Mouse (Mus musculus) ES-Bruce4 (cell line): Measurements from ENCODE around the gene Col6a1.

ENCODE experiments used
- CTCF ChIP-seq: IDR thresholded peaks from one replicate; pipeline ENCODE4 v1.8.1; 2011; ENCODE audit warnings: low read depth, low read length
- EP300 ChIP-seq: IDR thresholded peaks from 2 replicates; pipeline ENCODE4 v1.6.1; 2011; ENCODE audit warnings: low read depth, low read length; ENCODE audit not compliant: insufficient read depth
- POLR2A ChIP-seq: IDR thresholded peaks from one replicate; pipeline ENCODE4 v1.8.1; 2011; ENCODE audit warnings: low read length; ENCODE audit not compliant: insufficient read depth

DNA sequence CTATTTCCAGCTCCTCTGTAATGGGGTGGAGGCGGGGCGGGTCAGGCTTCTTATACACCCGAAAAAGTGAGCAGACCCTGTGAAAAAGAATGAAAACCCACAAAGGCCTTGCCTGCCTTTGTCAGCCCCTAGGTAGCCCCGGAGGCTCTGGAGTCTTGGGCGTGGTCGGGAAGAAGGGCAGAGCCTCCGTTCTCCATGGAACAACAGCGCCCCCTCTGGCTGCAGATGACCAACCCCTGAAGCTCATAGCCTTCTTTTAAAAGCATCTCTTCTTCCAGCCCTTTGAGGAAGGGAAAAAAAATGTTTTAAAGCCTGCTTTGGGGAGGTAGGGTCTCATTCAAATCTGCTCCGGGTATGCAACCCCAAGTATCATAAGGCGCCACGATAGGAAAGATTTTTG lies 2.4 kb upstream of the Col6a1 start:
- TF ChIP-seq EP300 (no peak), POLR2A (no peak), CTCF (peak; percentile 80)
